Mouse (Mus musculus) ovary, postnatal 14 days (tissue): Measurements from ENCODE around the gene Hoxd4.

Source experiments
- DNase-seq: peaks from one replicate; pipeline ENCODE4 v3.0.0; 2022; ENCODE audit warnings: low spot score

Gene Hoxd4

DNA sequence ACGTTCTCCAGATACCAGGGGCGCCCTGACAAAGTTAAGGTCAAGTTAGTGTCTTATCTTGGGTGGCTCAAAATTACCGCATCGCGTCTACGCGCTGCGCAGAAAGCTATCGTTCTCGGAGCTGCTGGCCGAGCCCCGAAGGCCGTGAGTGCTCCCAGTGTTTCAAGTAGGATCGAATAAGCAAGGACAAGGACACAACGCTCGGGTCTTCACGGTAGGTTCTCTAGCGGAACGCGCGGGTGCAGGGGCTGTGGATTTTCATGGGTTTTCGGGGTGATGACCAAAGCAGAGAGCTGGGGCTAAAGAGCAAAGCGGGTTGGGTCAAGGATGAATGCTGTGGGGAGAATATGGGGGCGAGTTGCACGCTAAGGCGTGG is 32.1 kb upstream of the Hoxd4 start:
- no peak for DNase-seq

DNA sequence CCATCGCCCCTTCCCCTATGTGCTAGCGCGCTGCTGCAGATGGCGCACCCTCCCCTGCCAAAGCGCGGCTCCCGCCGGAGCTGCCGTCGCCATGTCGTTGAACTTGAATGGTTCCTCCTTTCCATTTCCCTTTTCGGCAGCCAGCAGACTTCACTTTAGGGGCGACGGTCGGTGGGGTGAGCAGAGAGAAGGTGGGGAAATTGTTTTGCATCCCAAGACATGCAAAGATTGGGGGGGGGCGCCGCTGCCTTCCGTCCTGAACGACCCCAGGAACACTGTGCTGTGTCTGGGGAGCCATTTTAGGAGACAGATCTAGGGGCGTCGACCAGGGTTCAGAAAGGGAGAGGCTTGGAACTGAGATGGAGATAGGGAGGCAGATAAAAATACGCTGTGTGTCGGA is 31.7 kb upstream of the Hoxd4 start:
- DNase-seq: no peak

DNA sequence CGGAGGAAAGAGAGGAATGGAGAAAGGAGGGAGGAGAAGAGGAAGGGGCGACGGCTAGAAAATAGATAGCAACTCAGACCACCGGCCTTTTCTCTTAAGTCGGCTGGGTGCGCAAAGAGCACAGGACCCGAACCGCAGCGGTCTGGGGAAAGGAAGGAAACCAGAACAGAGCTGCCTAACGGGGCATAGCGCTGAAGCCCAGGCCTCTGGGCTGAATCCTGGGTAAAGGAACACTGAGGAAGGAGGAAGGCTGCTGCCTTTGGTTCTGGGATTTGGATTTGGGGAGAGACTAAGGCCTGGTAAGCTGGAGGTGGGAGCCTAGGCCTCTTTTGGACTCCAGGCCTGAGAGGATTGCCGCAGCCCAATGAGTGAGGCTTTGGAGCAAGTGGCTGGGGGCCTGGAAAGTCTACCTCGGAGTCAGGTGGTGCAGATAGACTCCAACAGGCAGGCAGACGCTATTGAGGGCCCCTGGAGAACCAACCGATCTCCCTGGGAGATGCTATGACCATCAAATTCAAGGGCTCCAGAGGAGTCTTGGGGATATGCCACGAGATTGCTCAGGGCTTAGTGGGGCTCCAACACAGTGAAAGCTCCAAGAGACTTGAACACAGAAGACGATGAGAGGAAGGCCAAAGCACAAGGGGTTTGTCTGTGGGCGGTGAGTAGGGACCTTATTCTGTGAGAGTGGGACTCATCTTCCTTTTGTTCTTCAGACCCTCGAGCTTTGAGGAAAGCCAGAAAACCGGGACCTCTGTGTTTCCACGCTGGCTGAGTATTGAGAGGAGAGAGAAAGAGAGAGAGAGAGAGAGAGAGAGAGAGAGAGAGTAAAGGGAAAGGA is 30.9 kb upstream of the Hoxd4 start:
- DNase-seq: no peak

DNA sequence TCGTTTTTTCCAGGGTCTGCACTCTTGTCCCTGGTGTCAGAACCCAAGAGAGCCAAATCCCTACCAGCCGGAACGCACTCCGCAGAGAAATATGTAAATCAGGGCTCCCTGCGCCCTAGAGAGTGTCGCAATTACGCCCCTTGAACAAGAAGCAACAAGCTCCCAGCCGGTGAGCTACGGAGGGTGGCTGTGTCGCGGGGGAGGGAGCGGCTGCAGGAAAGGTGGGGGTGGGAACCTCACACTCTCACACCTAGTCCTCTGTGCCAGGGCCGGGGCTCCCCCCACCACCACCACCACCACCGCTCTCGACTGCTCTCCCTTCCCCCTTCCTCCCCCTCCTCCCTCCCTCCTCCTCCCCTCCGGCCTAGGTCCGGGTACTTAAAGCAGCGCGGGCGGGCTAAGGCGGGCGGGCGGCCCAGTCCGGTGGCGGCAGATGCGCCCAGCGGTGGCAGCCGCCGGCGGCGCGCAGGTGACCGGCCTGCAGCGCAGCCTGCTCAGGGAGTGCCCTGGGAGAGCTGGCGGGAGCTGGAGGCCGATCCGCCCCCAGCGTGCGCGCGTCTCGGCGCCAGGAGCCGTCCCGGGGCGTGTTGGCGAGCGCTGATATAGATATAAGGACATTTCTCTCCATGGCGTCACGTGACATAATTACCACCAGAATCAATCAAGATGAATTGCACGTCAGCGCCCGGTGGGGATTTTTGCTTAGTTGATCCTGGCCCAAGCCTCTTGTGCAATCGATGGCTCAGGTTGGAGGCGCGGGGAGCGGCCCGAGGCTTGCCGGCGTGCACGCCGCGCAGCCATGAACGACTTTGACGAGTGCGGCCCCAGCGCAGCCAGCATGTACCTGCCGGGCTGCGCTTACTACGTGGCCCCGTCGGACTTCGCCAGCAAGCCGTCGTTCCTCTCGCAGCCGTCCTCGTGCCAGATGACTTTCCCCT is 29.9 kb upstream of the Hoxd4 start:
- DNase-seq: no peak

DNA sequence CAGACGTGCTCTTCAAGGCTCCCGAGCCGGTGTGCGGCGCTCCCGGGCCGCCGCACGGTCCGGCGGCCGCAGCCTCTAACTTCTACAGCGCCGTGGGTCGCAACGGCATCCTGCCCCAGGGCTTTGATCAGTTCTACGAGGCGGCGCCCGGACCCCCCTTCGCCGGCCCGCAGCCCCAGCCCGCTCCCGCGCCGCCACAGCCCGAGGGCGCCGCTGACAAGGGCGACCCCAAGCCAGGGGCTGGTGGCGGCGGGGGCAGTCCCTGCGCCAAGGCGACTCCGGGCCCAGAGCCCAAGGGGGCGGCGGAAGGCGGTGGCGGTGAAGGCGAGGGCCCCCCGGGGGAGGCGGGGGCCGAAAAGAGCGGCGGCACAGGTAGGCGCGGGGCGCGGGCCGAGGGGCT is 28.9 kb upstream of the Hoxd4 start:
- DNase-seq: no peak

DNA sequence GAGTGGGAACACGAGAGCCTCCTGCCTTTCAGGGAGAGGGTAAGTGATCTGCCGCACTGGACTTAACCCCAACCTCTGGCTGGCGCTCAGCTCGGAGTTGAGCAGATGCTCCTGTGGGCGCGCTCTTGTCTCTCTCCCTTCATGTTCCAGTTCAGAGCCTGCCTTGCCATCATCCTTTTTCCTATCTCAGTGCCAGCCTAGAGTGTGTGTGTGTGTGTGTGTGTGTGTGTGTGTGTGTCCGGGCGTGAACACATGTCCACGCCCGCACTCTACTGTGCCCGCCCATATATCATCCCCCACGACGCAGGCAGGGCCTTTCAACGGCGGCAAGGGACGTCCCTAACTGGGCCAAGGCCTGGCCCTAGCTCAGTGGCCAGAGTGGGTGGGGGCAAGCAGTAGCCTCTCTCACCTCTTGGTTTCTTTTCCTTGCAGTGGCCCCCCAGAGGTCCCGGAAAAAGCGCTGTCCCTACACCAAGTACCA is 28.2 kb upstream of the Hoxd4 start:
- DNase-seq: no peak

DNA sequence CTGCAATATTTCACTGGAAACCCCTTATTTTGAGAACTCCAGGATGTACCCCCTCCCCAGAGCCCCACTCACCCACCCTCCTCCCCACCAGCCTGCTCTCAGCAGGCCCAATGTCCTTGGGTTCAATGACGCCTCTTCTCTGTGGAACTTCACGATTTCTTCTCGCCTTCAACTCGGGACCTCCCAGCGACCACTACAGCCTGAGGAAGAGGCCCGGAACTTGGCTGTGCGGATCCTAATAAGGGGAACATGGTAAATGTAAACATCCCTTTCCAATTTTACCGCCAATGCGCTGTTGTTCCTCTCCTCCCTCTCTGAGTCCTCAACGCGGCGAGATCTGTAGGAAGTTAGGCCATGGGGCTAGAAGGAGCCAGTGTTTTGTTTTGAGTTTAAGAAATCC is 27.6 kb upstream of the Hoxd4 start:
- DNase-seq: no peak

DNA sequence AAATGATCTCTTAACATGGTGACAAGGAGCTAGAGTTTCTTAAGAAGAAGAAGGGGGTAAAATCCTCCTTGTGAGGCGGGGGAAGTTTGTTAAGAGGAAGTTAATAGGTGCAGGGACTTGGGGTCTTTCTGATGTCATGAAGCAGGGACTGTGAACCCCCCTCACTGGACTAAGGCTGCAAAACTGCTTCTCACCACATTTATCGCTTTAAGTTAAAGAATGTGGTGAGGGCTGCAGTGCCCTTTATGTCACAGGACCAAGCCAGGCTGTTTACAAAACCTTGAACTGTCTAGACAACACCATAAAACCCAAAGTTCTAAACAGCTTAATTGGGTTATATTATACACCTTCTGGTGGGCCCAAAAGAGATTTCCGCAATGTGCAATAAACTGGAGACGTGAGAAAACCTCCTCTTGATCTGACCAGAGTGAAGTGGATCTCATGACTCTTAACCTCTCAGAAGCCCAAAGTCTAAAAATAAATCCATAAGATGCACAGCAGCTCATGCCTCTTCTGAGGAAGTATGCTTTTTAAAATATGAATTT is 26.6 kb upstream of the Hoxd4 start:
- DNase-seq: no peak

DNA sequence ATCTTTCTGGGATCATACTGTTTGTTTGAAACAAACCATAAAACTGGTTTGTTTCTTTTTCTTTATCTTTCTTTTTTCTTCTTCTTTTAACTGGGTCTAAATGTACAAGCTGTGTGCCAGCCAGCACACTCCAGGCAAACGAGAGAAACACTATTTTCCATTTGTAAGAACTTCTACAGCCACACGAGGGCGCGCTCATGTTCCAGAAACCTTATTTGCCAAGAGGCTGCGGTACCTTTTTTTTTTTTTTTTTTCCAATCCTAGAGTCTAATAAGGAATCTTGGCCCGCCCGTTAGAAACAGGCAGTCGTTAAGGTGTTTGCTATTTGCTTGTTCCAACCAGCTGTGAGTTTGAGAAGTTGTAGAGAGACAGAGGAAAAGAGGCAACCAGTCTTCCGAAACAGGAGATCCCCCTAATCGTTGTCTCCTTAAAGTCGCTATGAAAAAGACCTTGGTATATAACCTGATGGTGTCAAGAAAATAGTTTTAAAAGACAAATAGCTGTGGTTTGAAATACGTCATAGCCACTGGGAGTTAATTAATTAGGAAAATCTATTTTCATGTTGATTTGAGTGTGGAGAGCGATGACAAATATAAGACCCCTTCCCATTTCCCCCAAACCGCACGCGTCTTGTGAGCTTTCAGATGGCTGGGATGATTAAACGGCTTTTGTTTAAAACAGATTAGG is 25.3 kb upstream of the Hoxd4 start:
- DNase-seq: no peak

DNA sequence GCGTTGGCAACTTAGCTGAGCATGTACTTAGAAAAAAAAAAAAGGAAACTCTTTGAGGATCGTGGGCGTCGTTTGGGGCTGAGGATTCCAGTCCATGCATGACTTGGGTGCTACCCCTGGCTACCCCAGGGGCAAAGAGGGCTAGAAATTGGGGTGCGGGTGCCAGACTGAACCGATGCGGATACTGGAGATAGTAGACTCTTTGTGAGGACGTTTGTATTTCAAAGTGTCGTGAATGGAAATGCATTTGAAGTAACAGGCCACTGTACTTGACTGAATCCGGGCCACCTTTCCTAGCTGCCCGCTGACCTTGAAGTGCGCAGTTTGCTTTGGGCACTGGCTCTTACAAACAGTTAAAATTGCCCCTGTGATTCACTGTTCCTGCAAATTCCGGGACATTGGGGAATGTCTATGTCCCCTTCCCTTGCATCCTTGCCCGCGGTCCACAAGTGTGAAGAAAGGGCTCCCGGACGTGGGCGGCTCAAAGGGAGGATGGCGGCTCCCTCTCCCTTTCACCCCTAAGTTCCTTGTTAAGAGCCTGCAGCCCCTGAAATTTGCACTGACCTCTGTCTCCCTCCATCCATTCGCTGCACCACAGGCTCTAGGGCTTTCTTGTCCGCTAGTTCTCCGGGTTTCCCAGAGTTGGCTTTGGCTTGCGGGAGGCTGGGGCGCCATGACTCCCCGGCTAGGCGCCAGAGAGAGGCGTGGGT is 24.6 kb upstream of the Hoxd4 start:
- no peak for DNase-seq

DNA sequence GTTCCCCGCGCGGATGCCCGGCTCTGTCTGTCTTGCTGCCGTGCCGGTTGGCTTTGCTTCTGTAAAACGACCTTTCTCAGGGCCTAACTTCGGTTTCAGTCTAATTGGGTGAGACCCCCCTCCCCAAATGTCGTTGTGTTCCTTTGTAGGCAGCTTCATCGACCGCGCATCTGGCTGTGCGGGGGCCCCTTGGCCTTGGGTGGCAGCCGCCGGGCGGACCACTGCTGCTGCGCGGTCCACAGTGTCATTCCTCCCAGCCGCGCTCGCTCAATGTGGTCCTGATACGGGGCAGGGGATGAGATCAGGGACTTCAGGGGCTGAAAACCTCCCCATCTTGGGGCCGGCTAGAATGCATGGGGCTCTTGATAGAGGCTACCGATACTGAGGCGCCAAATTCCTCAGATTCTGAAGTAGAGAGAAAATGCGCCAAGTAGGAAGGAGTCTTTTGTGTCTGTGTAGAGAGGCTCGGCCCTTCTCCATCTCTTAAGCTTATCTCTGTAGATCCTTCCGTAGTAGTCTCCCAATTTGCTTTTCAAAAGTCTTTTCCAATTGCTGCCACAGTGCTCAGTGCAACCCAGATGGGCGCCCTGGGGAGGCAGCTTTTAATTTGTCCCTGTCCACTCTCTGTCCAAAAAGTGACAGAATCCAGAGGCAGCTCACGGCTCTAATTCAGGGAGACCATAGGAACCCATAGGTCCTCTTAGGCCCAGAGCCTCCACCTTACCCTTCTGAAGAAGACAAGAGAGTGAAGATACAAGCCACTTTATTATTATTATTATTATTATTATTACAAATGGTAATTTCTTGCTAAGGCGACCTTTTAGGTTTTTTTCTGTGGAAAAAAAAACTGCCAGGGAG is 23.8 kb upstream of the Hoxd4 start:
- no peak for DNase-seq

DNA sequence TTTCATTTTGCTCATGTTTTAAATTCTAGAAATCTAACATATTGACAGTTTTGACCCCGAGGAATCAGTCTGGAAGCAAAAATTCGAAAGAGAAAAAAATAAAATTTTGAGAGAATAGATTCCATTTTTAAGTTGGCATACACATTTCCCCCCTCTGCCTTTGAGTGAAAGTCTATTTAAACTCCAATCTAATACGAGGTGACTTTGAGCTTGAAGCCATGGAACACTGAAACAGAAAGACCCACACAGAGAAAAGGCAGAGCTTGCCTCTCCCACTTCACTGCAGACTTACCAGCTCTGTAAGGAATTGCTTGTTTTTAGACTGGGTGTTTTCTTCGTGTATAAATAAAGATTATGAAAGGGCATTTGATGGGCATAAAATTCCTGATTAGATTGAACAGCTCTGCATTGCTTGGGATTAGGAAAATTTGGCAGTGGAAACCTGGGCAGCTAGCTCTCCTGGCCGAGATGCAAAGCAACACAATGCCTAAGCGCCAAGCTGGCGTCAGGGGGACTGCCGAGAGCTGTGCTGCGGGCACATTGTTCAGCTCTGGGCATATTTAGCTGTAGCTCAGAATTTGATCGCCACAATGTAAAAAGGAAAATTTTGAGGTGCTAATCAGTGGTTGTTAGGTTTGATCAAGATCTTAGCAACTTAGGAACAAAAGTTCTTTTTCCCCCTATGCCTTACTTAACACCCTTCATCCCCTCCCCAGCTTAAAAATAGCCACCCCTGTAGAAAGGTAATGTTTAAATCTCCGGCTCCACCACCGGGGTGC is 22.7 kb upstream of the Hoxd4 start:
- no peak for DNase-seq

DNA sequence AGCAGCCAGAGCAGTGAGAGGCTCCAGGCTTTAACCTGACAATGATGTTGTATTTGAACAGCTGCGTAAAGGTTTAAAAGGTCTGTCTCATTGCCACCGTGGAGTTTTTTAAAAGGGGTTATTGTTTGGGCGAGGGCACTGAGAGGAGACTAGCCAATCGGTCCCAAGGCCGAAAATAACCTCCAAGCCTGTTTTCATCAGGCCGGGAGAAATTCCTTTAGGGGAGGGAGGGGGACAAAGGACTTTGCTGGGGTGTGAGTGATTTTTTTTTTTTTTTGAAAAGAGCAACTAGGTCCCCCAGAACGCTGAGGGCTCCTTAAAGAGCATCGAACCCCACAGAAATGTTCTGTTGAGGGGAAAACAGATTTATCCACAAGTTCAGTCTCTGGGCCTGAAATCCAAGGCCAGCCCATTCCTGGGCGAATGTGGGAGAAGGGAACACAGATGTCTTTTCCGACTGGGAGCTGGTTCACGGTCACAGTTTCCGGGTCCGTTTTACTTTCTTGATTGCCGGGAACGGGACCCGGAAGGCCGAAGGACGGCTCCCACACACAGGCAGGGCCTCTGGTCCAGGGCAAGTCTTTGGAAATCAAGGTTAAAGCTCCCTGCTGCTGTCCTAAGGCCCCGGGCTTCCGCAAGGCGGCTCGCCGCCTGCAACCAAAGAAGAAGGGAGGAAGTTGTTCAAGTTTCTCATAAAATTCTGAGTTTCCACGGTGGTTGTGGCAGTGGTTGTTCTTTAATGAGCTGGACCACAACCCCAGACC is 22.0 kb upstream of the Hoxd4 start:
- no peak for DNase-seq

DNA sequence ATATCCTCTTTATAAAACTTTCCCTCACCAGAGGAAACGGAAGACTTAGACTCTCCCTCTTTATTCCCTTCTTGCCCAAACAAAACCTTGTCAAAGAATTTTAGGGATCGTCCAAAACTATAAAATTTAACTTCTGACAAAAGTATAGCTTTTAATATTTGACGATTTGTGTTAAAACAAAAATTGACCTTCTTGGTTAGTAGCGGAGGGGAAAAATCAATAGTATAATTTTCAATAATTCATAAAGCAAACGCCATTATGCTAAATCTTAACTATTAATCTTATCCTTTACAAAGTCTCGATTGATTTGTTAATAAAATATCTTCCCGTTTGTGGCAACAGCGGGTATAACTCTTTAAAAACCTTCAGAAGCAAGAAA is 21.4 kb upstream of the Hoxd4 start:
- DNase-seq: no peak

DNA sequence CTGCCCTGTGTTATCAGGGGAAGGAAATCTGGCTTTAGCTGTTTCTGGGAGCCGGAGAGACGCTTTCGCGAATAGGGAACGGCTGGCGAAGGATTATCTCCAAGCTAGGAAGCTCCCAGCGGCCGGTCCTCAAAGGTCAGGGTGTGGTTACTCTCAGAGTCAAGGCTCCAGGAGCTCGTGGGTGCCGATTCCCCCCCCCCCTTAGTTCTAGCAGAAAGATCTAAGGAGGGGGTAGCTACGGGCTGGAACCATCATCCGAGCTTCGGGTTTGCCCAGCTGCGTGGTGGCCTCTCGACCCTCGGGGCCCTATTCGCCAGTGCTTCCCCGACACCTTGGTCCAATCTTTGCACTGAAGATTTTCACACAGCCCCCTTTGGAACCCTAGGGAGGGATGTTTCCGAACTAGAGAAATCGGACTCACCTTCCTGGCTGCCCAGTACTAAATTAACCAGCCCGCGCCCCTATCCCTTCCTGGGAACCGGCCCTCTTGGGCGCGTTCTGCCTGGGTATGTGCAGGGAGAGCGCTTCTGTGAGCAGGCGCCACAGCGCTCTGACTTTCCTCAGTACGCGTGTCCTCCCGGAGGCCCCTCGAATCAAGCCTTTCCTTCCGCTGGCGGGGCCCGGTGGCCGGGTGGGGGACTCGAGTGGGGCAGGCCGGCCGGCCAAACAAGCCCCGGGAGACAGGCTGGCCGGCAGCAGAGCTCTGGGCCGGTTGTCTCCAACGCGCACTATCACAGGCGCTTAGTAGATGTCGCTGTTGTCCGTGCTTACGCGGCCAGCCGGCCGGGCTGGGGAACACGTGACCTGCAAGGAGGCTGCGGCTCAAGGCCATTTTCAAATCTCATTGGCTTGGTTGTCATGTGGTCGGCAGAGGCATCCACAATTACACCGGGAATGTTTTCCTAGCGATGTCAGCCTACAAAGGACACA is 20.4 kb upstream of the Hoxd4 start, which contains the start of gene Hoxd10:
TSS of gene Hoxd10 (plus strand) at position 903 of the 930 bp plus-strand sequence.
- DNase-seq: peak; percentile 60

DNA sequence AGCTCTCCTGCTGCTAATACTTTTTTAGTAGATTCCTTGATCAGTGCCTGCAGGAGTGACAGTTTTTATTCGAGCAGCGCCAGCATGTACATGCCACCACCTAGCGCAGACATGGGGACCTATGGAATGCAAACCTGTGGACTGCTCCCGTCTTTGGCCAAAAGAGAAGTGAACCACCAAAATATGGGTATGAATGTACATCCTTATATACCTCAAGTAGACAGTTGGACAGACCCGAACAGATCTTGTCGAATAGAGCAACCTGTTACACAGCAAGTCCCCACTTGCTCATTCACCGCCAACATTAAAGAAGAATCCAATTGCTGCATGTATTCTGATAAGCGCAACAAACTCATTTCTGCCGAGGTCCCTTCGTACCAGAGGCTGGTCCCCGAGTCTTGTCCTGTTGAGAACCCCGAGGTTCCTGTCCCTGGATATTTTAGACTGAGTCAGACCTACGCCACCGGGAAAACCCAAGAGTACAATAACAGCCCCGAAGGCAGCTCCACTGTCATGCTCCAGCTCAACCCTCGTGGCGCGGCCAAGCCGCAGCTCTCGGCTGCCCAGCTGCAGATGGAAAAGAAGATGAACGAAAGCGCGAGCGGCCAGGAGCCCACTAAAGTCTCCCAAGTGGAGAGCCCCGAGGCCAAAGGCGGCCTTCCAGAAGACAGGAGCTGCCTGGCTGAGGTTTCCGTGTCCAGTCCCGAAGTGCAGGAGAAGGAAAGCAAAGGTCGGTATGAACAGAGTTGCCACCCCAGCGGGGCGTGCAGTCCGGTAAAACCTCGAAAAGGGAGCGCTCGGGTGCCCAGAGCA is 19.5 kb upstream of the Hoxd4 start:
- no peak for DNase-seq
